Mouse (Mus musculus): Measurements from ENCODE around the gene Ttyh3. TPM values are rescaled to one million over a fixed set of nuclear protein-coding genes. Genes with fewer than 3 reads are reported as not detected.

Ttyh3 gene
- total and polyA plus RNA-seq, 3 experiments = 5.9 to 35.7 TPM; not detected in 1

- Histone ChIP-seq H3K79me2 (ENCODE audit: control insufficient read depth, insufficient read depth, low read length, poor library complexity) (peaks cover 6% of the 10 kb centered on the region), H3K27ac (ENCODE audit: control insufficient read depth, low read depth, low read length) (no peak overlapping the region), H3K9ac (ENCODE audit: control insufficient read depth, low read depth, low read length, poor library complexity, severe bottlenecking) (peak overlapping the region; percentile 70), H3K9me3 (replicated peaks; ENCODE audit: insufficient read depth, low read length) (no peaks in the 10 kb centered on the region), H3K36me3 (ENCODE audit: control insufficient read depth in 1 of 2, insufficient read depth in 2 of 2, low read length in 2 of 2) (peaks cover 0 to 7% of the 10 kb centered on the region in 2 experiments; a peak in 2 of 4 replicates), H3K4me3 (ENCODE audit: control insufficient read depth in 1 of 2, insufficient read depth in 1 of 2, low read depth in 2 of 2, low read length in 2 of 2) (peak overlapping the region; percentile 73 to 74), H3K4me1 (ENCODE audit: control insufficient read depth in 1 of 2, insufficient read depth in 2 of 2, low read length in 2 of 2) (peaks cover 0 to 8% of the 10 kb centered on the region in 2 experiments; a peak in 2 of 4 replicates), H3K27me3 (ENCODE audit: control insufficient read depth in 1 of 2, insufficient read depth in 2 of 2, low read length in 2 of 2) (no peaks in the 10 kb centered on the region)
- 0 out of 2 replicates have a peak, but pooled peaks have one; percentile 25 for TF ChIP-seq MAX (IDR thresholded peaks at IDR 0.05; ENCODE audit: low read length)
- TF ChIP-seq POLR2A (IDR thresholded peaks at IDR 0.05; ENCODE audit: control insufficient read depth in 1 of 2, insufficient read depth in 1 of 2, low read depth in 1 of 2, low read length in 2 of 2, poor library complexity in 1 of 2) = 0 out of 4 replicates have a peak, but pooled peaks of 1 of the 2 experiments have one; percentile 3
- peak; percentile 0; the same call in 1 of the 2 replicates for TF ChIP-seq SIN3A (IDR thresholded peaks at IDR 0.05; ENCODE audit: low read length)
- no peak for TF ChIP-seq TBP (IDR thresholded peaks at IDR 0.05; ENCODE audit: low read depth, low read length)
- no peak for TF ChIP-seq ZC3H11A (IDR thresholded peaks at IDR 0.05; ENCODE audit: low read depth, low read length)
- TF ChIP-seq KAT2A (conservative IDR thresholded peaks at IDR 0.05; ENCODE audit: low read depth, low read length) = no peak
- TF ChIP-seq CTCF (IDR thresholded peaks at IDR 0.05 in 2 of 3, conservative IDR thresholded peaks at IDR 0.05 in 1 of 3; ENCODE audit: control insufficient read depth in 1 of 3, insufficient read depth in 1 of 3, low read depth in 2 of 3, low read length in 3 of 3, poor library complexity in 1 of 3, severe bottlenecking in 1 of 3) = no peak
- TF ChIP-seq MYC (IDR thresholded peaks at IDR 0.05; ENCODE audit: low read depth, low read length) = no peak
- peak; percentile 44 for DNase-seq (ENCODE audit: low read depth, low spot score)
Observed at GRCm38 (mm10) chr5:140608634-140609015, 40.2 kb downstream of the Ttyh3 start.

GRCm38 (mm10) chr5:140607836-140608633 lies 40.8 kb downstream of the Ttyh3 start:
- Histone ChIP-seq H3K9ac (ENCODE audit: control insufficient read depth, low read depth, low read length, poor library complexity, severe bottlenecking) (peak overlapping the region; percentile 70), H3K27me3 (ENCODE audit: control insufficient read depth in 1 of 2, insufficient read depth in 2 of 2, low read length in 2 of 2) (no peaks in the 10 kb centered on the region), H3K36me3 (ENCODE audit: control insufficient read depth in 1 of 2, insufficient read depth in 2 of 2, low read length in 2 of 2) (peaks cover 0 to 7% of the 10 kb centered on the region in 2 experiments; a peak in 2 of 4 replicates), H3K4me1 (ENCODE audit: control insufficient read depth in 1 of 2, insufficient read depth in 2 of 2, low read length in 2 of 2) (peaks cover 0 to 8% of the 10 kb centered on the region in 2 experiments; a peak in 2 of 4 replicates), H3K9me3 (replicated peaks; ENCODE audit: insufficient read depth, low read length) (no peaks in the 10 kb centered on the region), H3K27ac (ENCODE audit: control insufficient read depth, low read depth, low read length) (peak overlapping the region; percentile 37), H3K79me2 (ENCODE audit: control insufficient read depth, insufficient read depth, low read length, poor library complexity) (peaks cover 6% of the 10 kb centered on the region), H3K4me3 (ENCODE audit: control insufficient read depth in 1 of 2, insufficient read depth in 1 of 2, low read depth in 2 of 2, low read length in 2 of 2) (peak overlapping the region; percentile 73 to 74)
- peak; percentile 76 for DNase-seq (ENCODE audit: low read depth, low spot score)
- TF ChIP-seq MYC (IDR thresholded peaks at IDR 0.05; ENCODE audit: low read depth, low read length) (peak; percentile 31; the same call in 1 of the 2 replicates), MAZ (IDR thresholded peaks at IDR 0.05; ENCODE audit: low read depth, low read length) (peak; percentile 52; the same call in 1 of the 2 replicates), RAD21 (IDR thresholded peaks at IDR 0.05; ENCODE audit: low read depth, low read length) (no peak), ELF1 (IDR thresholded peaks at IDR 0.05; ENCODE audit: low read depth, low read length) (no peak), ETS1 (IDR thresholded peaks at IDR 0.05; ENCODE audit: low read depth, low read length) (no peak), RCOR1 (IDR thresholded peaks at IDR 0.05; ENCODE audit: low read depth, low read length) (no peak), POLR2A (IDR thresholded peaks at IDR 0.05; ENCODE audit: control insufficient read depth in 1 of 2, insufficient read depth in 1 of 2, low read depth in 1 of 2, low read length in 2 of 2, poor library complexity in 1 of 2) (0 out of 4 replicates have a peak, but pooled peaks of 1 of the 2 experiments have one; percentile 11), MXI1 (IDR thresholded peaks at IDR 0.05; ENCODE audit: low read depth, low read length) (peak; percentile 47), SIN3A (IDR thresholded peaks at IDR 0.05; ENCODE audit: low read length) (peak; percentile 72), MAFK (IDR thresholded peaks at IDR 0.05; ENCODE audit: borderline replicate concordance, low read depth, low read length) (no peak), EP300 (IDR thresholded peaks at IDR 0.05; ENCODE audit: low read depth in 1 of 2, low read length in 2 of 2) (0 out of 4 replicates have a peak, but pooled peaks of 1 of the 2 experiments have one; percentile 25), UBTF (IDR thresholded peaks at IDR 0.05; ENCODE audit: borderline replicate concordance, insufficient read depth, low read depth, low read length) (no peak), GATA1 (IDR thresholded peaks at IDR 0.05; ENCODE audit: low read depth, low read length) (peak; percentile 32; the same call in 1 of the 2 replicates)
